Mouse (Mus musculus) B cell, adult 2 months (primary cell): ENCODE data around the gene Trp53rkb.

Source experiments
- DNase-seq, 2 experiments: peaks; one replicate each; pipeline ENCODE4 v3.0.0; 2022

Trp53rkb gene

GRCm38 (mm10) chr2:166834796-166835195, 42.5 kb downstream of the Trp53rkb start:
- no peak for DNase-seq

GRCm38 (mm10) chr2:166835581-166835980, 43.2 kb downstream of the Trp53rkb start:
- DNase-seq: no peak

GRCm38 (mm10) chr2:166841813-166842212, 49.5 kb downstream of the Trp53rkb start:
- no peak for DNase-seq
